Mouse (Mus musculus) brain, embryonic 14.5 days (tissue): ENCODE measurements at regions not wholly inside any gene's neighbourhood (a gene's known extent, or its start where the extent isn't known, plus 50 kb on each side); places are given as distances from the start of the nearest gene placed in this dataset.

Source experiments
- CTCF ChIP-seq: fragments of 200-500 bp; IDR thresholded peaks from 2 replicates; pipeline ENCODE4 v1.5.1; 2012; ENCODE audit warnings: inconsistent platforms, mild to moderate bottlenecking, moderate library complexity, borderline replicate concordance; ENCODE audit not compliant: insufficient read depth, insufficient read length; ENCODE audit errors: extremely low read depth
- POLR2A ChIP-seq: fragments of 200-500 bp; IDR thresholded peaks from 2 replicates; pipeline ENCODE4 v1.6.1; 2012; ENCODE audit warnings: mild to moderate bottlenecking, inconsistent platforms, borderline replicate concordance; ENCODE audit not compliant: poor library complexity, insufficient read depth, insufficient read length, severe bottlenecking; ENCODE audit errors: extremely low read depth

- TF ChIP-seq CTCF (no peak), POLR2A (no peak)
These were observed 67.1 kb upstream of the Ctnnb1 start for GRCm38 (mm10) chr9:120861788-120862345.
